Comparison of ENCODE assay signal across 9 mouse cellular contexts in the genomic region with DNA sequence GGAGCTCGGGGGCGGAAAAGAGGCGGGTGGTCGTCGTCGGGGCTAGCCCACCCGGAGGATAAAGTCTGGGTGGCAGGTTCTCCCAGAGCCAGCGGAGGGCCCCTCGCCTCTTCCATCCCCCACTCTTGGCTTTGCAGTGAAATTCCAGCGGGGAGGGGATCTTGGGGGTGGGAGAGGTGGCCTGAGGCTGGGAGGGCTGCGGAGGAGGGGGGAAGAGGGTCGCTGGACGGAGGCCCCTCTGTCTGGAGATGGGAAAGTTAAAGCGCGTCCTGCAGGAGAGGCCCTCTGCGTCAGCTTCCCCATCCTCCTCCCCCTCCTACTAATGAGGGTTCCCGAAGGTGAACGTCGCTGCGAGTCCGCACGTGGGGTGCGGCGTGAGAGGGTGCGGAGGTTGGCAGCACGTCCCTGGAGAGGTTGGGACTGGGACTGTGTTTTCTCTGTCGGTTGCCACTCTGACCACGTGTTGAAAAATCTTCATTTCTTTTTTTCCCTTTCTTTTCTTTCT. TPM values are rescaled to one million over a fixed set of nuclear protein-coding genes. Genes with fewer than 3 reads are reported as not detected.
DNase-seq lines count a peak whose midpoint lies in the region; ATAC-seq lines count a peak whose summit lies in the region.
"Had no signal": no experiment of that assay in that cellular context is flagged by ENCODE, and none has a peak within 500 bp of the region (broad histone marks: within the 10 kb centered on the region; RNA-seq: fewer than 3 reads in every experiment).

No protein-coding gene starts in this region.

- peak overlapping the region; percentile 67 for H3K9ac ChIP-seq in lung, embryonic 16.5 days (ENCODE audit: low read length)
- peak overlapping the region; percentile 78 for H3K9ac ChIP-seq in stomach, embryonic 16.5 days (ENCODE audit: low read length)

- H3K9me3 ChIP-seq in lung, embryonic 16.5 days (ENCODE audit: control insufficient read depth, low read length), result no peaks in the 10 kb centered on the region
- no peaks in the 10 kb centered on the region for H3K9me3 ChIP-seq in stomach, embryonic 16.5 days (replicated peaks; ENCODE audit: control insufficient read depth, low read length)

- under 1% methylated on average over 27 of the region's 28 CpGs for WGBS in lung, embryonic 16.5 days
- WGBS in stomach, embryonic 16.5 days, result under 1% methylated on average over 28 of the region's 28 CpGs

- peak overlapping the region; percentile 81 for H3K4me3 ChIP-seq in lung, embryonic 16.5 days (ENCODE audit: low read length)
- peak overlapping the region; percentile 82 for H3K4me3 ChIP-seq in stomach, embryonic 16.5 days (replicated peaks; ENCODE audit: low read length)
- H3K4me3 ChIP-seq: erythroblast, embryonic 14.5 days had no signal

- peak overlapping the region; percentile 93 for H3K27ac ChIP-seq in lung, embryonic 16.5 days (ENCODE audit: low read length)
- peak overlapping the region; percentile 97 for H3K27ac ChIP-seq in stomach, embryonic 16.5 days (ENCODE audit: low read length)

- no peaks in the 10 kb centered on the region for H3K36me3 ChIP-seq in lung, embryonic 16.5 days (ENCODE audit: control insufficient read depth, insufficient read depth, low read length)
- H3K36me3 ChIP-seq in stomach, embryonic 16.5 days (ENCODE audit: control insufficient read depth, insufficient read depth, low read length), result no peaks in the 10 kb centered on the region

- H3K4me2 ChIP-seq in lung, embryonic 16.5 days (ENCODE audit: low read depth, low read length), result peak overlapping the region; percentile 61
- H3K4me2 ChIP-seq in stomach, embryonic 16.5 days (ENCODE audit: low read depth, low read length), result peak overlapping the region; percentile 96

- H3K4me1 ChIP-seq in lung, embryonic 16.5 days (replicated peaks; ENCODE audit: control insufficient read depth, insufficient read depth, low read length), result peaks cover 37% of the 10 kb centered on the region
- peaks cover 23% of the 10 kb centered on the region for H3K4me1 ChIP-seq in stomach, embryonic 16.5 days (ENCODE audit: control insufficient read depth, insufficient read depth, low read length)

- DNase-seq in ES-CJ7 (ENCODE audit: low read depth, low spot score), result peak; percentile 58
- peak; percentile 67 for DNase-seq in adrenal gland, postnatal 10 days
- DNase-seq in heart, adult 18-20 months, result peak; percentile 62 to 70
- peak; percentile 20 for DNase-seq in kidney, adult 11 months
- no peak for DNase-seq in gastrocnemius, postnatal 4 days (ENCODE audit: low spot score in 2 of 2)
- no peak for DNase-seq in frontal cortex, postnatal 25 days (ENCODE audit: low spot score in 2 of 2)

- peak; percentile 3; the same call in 1 of the 2 replicates for ATAC-seq in lung, embryonic 16.5 days (ENCODE audit: low read depth)
- ATAC-seq in stomach, embryonic 16.5 days (ENCODE audit: insufficient read depth, low FRiP score), result peak; percentile 8; the same call in 1 of the 2 replicates

- H3K27me3 ChIP-seq in lung, embryonic 16.5 days (ENCODE audit: control insufficient read depth, insufficient read depth, low read depth, low read length), result peaks cover 9% of the 10 kb centered on the region
- 0 out of 2 replicates have a peak, but pooled peaks cover 3% of the 10 kb centered on the region for H3K27me3 ChIP-seq in stomach, embryonic 16.5 days (ENCODE audit: control insufficient read depth, insufficient read depth, low read length)

RNA-seq across cellular contexts. Expression of gene Ccnd2, which starts 1.4 kb away (rescaled TPM):
- total RNA-seq in adrenal gland, postnatal 10 days (2021), result 100 to 1,000 TPM; 177 to 178 TPM
- 100 to 1,000 TPM; 161 to 164 TPM for total RNA-seq in heart, adult 18-20 months (2021)
- polyA plus RNA-seq in lung, embryonic 16.5 days (2015; fragmentation: Nextera tagmentation; extraction: Ambion mirVana), result 458 and 500 TPM in 2 replicates
- 932 and 1,032 TPM in 2 replicates for polyA plus RNA-seq in stomach, embryonic 16.5 days (2015; fragmentation: Nextera tagmentation; extraction: Ambion mirVana)
- 10 to 100 TPM; 80.7 to 85.3 TPM for total RNA-seq in gastrocnemius, postnatal 4 days (2021)

RNA-seq across cellular contexts. Expression of gene Tigar, which starts 44.0 kb away (rescaled TPM):
- total RNA-seq in adrenal gland, postnatal 10 days (2021), result 10 to 100 TPM; 12.5 to 16.2 TPM
- total RNA-seq in heart, adult 18-20 months (2021), result 10 to 100 TPM; 45.3 to 63.0 TPM
- 2.5 and 2.8 TPM in 2 replicates for polyA plus RNA-seq in lung, embryonic 16.5 days (2015; fragmentation: Nextera tagmentation; extraction: Ambion mirVana)
- polyA plus RNA-seq in stomach, embryonic 16.5 days (2015; fragmentation: Nextera tagmentation; extraction: Ambion mirVana), result 4.6 and 5.0 TPM in 2 replicates
- 10 to 100 TPM; 10.4 to 10.9 TPM for total RNA-seq in gastrocnemius, postnatal 4 days (2021)
- polyA plus RNA-seq: erythroblast, embryonic 14.5 days had no signal

Comparison
In these comparisons a context has a peak if more than half of its experiments do, and no peak if none do; other contexts are left out.
1. DNase-seq: peak in ES-CJ7 (single experiment), adrenal gland, postnatal 10 days (single experiment), heart, adult 18-20 months (2 of 2) and kidney, adult 11 months (single experiment); none in gastrocnemius, postnatal 4 days (0 of 2) and frontal cortex, postnatal 25 days (0 of 2).